Mouse (Mus musculus) left cerebral cortex, postnatal 10 days (tissue): ENCODE data around the gene Chd9. TPM values are rescaled to one million over a fixed set of nuclear protein-coding genes. Genes with fewer than 3 reads are reported as not detected.

Experiments used
- DNase-seq, 2 experiments: peaks; one replicate each; pipeline ENCODE4 v3.0.0; 2021 to 2022; ENCODE audit warnings: low spot score in 2 of 2, mixed read lengths in 1 of 2; ENCODE audit errors: extremely low spot score in 1 of 2
- intact Hi-C: fragments of 180-260 bp; cut with DNase I; formaldehyde crosslinking; loops from one replicate; pipeline ENCODE4 v1.15.1; 2025
- total RNA-seq, 2 experiments: library from RNA; stranded (reverse); gene quantifications; 2 replicates each; pipeline ENCODE4 v1.2.3; 2021

The Chd9 gene
- total RNA-seq, 2 experiments from 2014 or later: 97.6 to 104 TPM

GRCm38 (mm10) chr8:90832576-90833289, 4.6 kb downstream of the Chd9 start:
- DNase-seq: no peak
- intact Hi-C loops: no loop called here

- no peak for DNase-seq
- intact Hi-C loops: no loop called here
Observed at GRCm38 (mm10) chr8:90833628-90834320, 5.6 kb downstream of the Chd9 start.

- no peak for DNase-seq
- intact Hi-C loops: no loop called here
Observed at GRCm38 (mm10) chr8:90834321-90834672, 6.1 kb downstream of the Chd9 start.

GRCm38 (mm10) chr8:90837440-90837839, 9.3 kb downstream of the Chd9 start:
- no peak for DNase-seq
- intact Hi-C loops: no loop called here

- DNase-seq: no peak
- intact Hi-C loops: no loop called here
Observed at GRCm38 (mm10) chr8:90839725-90840714, 11.9 kb downstream of the Chd9 start.

- DNase-seq: no peak
- intact Hi-C loops: loop anchor here (1.0 kb wide), 1 partner anchor 29 kb away; no protein-coding TSS in a partner anchor
Observed at GRCm38 (mm10) chr8:90841321-90841720, 13.2 kb downstream of the Chd9 start.

- no peak for DNase-seq
- intact Hi-C loops: no loop called here
Observed at GRCm38 (mm10) chr8:90843127-90843526, 15.0 kb downstream of the Chd9 start.

- intact Hi-C loops: no loop called here
- no peak for DNase-seq
Observed at GRCm38 (mm10) chr8:90844179-90844967, 16.2 kb downstream of the Chd9 start.

GRCm38 (mm10) chr8:90847980-90848379, 19.8 kb downstream of the Chd9 start:
- intact Hi-C loops: no loop called here
- no peak for DNase-seq

GRCm38 (mm10) chr8:90849462-90850050, 21.4 kb downstream of the Chd9 start:
- intact Hi-C loops: no loop called here
- peak; percentile 55 to 63 for DNase-seq

- DNase-seq: no peak
- intact Hi-C loops: no loop called here
Observed at GRCm38 (mm10) chr8:90851544-90851943, 23.4 kb downstream of the Chd9 start.

GRCm38 (mm10) chr8:90853971-90854670, 26.0 kb downstream of the Chd9 start:
- no peak for DNase-seq
- intact Hi-C loops: no loop called here

- no peak for DNase-seq
- intact Hi-C loops: no loop called here
Observed at GRCm38 (mm10) chr8:90854671-90855161, 26.6 kb downstream of the Chd9 start.

- no peak for DNase-seq
- intact Hi-C loops: no loop called here
Observed at GRCm38 (mm10) chr8:90856171-90856570, 28.0 kb downstream of the Chd9 start.

GRCm38 (mm10) chr8:90856952-90857351, 28.8 kb downstream of the Chd9 start:
- no peak for DNase-seq
- intact Hi-C loops: no loop called here

- intact Hi-C loops: no loop called here
- DNase-seq: no peak
Observed at GRCm38 (mm10) chr8:90858071-90858470, 29.9 kb downstream of the Chd9 start.

GRCm38 (mm10) chr8:90861266-90861944, 33.3 kb downstream of the Chd9 start:
- intact Hi-C loops: no loop called here
- peak; percentile 63 to 69 for DNase-seq
